Mouse (Mus musculus) lung, embryonic 16.5 days (tissue): ENCODE results near the gene Rag1. TPM values are rescaled to one million over a fixed set of nuclear protein-coding genes. Genes with fewer than 3 reads are reported as not detected.

Experiments used
- ATAC-seq: fragments of 200-750 bp; cut with Nextera tagmentation; 2 replicates; pipeline ENCODE4 v1.8.0; 2017; ENCODE audit warnings: low read depth, mild to moderate bottlenecking, moderate library complexity
- H3K27ac ChIP-seq: fragments of 300-500 bp; sonication (generic); 2 replicates; pipeline ENCODE4 v1.5.1; 2014; ENCODE audit warnings: mild to moderate bottlenecking, control low read depth, low read length
- H3K27me3 ChIP-seq: fragments of 300-500 bp; sonication (generic); 2 replicates; pipeline ENCODE4 v1.6.1; 2014; ENCODE audit warnings: low read depth, low read length, mixed read lengths; ENCODE audit not compliant: control insufficient read depth, insufficient read depth
- H3K36me3 ChIP-seq: fragments of 300-500 bp; sonication (generic); 2 replicates; pipeline ENCODE4 v1.6.1; 2014; ENCODE audit warnings: low read length; ENCODE audit not compliant: control insufficient read depth, insufficient read depth
- H3K4me1 ChIP-seq: fragments of 300-500 bp; sonication (generic); replicated peaks from 2 replicates; pipeline ENCODE4 v1.6.1; 2014; ENCODE audit warnings: low read length, mixed read lengths; ENCODE audit not compliant: control insufficient read depth, insufficient read depth
- H3K4me2 ChIP-seq: fragments of 300-500 bp; sonication (generic); 2 replicates; pipeline ENCODE4 v1.6.1; 2014; ENCODE audit warnings: low read depth, low read length, control low read depth
- H3K4me3 ChIP-seq: fragments of 300-500 bp; sonication (generic); 2 replicates; pipeline ENCODE4 v1.5.1; 2014; ENCODE audit warnings: mild to moderate bottlenecking, low read length, control low read depth
- H3K9ac ChIP-seq: fragments of 300-500 bp; sonication (generic); 2 replicates; pipeline ENCODE4 v1.6.1; 2014; ENCODE audit warnings: low read length, control low read depth
- H3K9me3 ChIP-seq: fragments of 300-500 bp; sonication (generic); 2 replicates; pipeline ENCODE4 v1.6.1; 2016; ENCODE audit warnings: low read length; ENCODE audit not compliant: control insufficient read depth
- WGBS: fragments of 180-500 bp; shearing (Covaris S2); extraction: QIAGEN DNeasy Blood & Tissue Kit; methylation state at CpG from one replicate; pipeline ENCODE4 v1.1.7; 2014; 5-methylcytosine and 5-hydroxymethylcytosine counted together
- polyA plus RNA-seq: library from polyadenylated mRNA; unstranded; fragments of >200 nt; fragmentation: Nextera tagmentation; extraction: Ambion mirVana; gene quantifications from 2 replicates; pipeline ENCODE4 v1.2.1, GENCODE M21; 2015

Gene Rag1
- polyA plus RNA-seq, 1 experiment from 2014 or later = 1.3 TPM

DNA sequence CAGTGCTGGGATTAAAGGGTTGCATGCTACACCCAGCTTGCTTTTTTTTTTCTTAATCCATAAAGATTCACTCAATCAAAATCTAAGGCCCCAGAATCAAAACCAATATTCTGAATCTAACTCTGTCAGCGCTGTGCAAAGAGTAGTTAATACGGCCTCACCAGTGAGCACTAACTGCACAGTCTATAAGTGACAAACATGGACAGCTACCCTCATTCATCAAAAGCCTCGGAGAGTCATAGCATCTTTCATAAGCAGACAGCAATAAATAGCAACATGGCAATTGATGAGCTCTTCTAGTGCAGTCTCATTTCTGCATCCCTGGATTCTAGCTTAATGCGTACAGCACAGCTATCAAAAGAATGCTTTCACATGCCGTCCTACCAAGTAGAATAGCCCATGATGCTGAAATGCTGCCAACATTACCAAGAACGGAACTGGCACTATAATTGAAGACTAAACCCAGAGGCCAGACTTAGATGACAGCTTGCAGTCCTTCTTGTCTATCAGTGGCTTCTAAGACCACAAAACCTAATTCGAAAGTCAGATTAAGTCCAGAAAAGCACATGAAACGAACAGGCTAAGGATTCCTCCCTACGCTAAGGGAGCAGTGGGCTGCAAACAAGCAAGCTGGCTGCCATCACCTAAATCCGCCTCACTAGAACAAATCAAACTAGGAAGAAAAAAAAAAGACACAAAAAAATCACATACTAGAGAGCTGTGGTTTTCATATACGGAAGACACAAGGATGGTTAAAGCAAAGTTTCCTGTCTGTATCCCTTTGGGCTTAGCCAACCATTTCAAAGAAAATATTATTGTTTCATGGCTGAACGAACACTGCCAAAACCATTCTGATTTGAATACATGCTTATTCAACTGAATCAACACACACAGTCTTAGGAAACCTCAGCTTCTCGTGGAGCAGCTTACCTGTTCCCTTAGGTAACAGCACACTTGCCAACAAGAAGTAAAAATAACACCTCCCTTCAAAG, 50.8 kb downstream of the Rag1 start:
- Histone ChIP-seq H3K4me1 (no peaks in the 10 kb centered on the region), H3K27ac (no peak overlapping the region), H3K4me2 (no peak overlapping the region), H3K27me3 (no peaks in the 10 kb centered on the region), H3K9me3 (no peaks in the 10 kb centered on the region), H3K9ac (no peak overlapping the region), H3K4me3 (no peak overlapping the region), H3K36me3 (no peaks in the 10 kb centered on the region; the same call in 1 of the 2 replicates)
- 79% methylated on average over 13 of the region's 13 CpGs for WGBS
- ATAC-seq = no peak

DNA sequence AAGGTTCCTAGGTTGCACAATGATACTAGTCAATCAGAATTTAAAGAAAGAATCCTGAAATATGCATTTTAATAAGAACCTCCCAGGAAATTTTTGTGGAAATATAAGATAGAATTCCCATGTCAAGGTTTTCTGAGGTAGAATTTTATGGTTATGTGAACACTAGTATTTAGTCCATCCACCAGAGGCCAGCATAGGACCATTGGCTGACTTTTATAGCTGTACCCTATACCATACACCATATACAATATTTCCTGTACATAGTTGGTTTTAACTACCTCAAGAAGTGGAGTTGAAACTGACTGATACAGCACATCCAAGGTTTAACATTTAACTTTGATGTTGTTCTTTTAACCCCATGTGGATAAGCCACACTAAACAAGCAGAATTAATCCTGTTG, 52.1 kb downstream of the Rag1 start:
- no peak overlapping the region for H3K27ac ChIP-seq
- no peaks in the 10 kb centered on the region for H3K36me3 ChIP-seq
- no peak overlapping the region for H3K4me3 ChIP-seq
- no peak overlapping the region for H3K4me2 ChIP-seq
- H3K4me1 ChIP-seq = no peaks in the 10 kb centered on the region
- no peak overlapping the region for H3K9ac ChIP-seq
- ATAC-seq = no peak
- no peaks in the 10 kb centered on the region for H3K27me3 ChIP-seq
- H3K9me3 ChIP-seq = no peaks in the 10 kb centered on the region

DNA sequence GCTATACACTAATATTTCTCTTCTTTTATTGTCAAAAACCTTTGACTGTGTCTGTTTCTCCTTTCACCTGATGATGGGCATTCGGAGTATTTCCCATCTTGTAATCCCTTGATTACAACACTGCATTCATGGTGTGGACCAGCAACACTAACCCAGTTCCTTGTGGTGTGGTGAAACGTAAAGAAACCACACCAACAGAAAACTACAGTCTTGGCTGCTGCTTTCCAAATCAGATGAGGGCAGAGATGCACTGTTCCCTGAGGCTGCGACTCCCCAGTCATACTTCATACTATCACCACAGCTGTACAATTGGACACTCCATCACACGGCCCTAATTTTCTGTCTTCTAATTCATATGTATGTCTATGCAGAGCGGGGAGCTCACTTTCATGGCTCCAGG, 54.6 kb downstream of the Rag1 start:
- no peak overlapping the region for H3K27ac ChIP-seq
- no peak for ATAC-seq
- H3K4me3 ChIP-seq = no peak overlapping the region
- no peak overlapping the region for H3K9ac ChIP-seq
- H3K36me3 ChIP-seq = no peaks in the 10 kb centered on the region
- 87% methylated on average over 5 of the region's 5 CpGs for WGBS
- no peaks in the 10 kb centered on the region for H3K4me1 ChIP-seq
- H3K4me2 ChIP-seq = no peak overlapping the region
- no peaks in the 10 kb centered on the region for H3K27me3 ChIP-seq
- H3K9me3 ChIP-seq = no peaks in the 10 kb centered on the region

DNA sequence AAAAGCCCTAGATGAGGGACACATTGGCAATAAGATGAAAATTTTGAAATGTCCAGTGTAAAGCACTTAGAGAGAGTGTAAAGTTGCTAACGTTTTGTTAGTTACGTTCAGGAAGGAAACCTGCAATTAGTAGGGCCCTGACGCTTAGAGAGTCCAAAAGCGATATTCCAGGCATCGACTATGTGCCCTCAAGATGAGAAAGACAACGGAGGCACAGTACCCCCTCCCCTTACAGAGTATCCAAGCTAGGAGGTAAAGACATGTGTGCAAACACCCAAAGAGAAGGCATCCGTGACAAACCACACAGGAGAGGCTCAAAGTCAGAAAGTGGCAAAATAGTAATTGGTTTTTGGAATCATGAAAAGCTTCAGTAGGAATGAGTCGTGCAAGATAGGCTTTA, 56.4 kb downstream of the Rag1 start:
- Histone ChIP-seq H3K36me3 (no peaks in the 10 kb centered on the region), H3K4me2 (no peak overlapping the region), H3K27me3 (no peaks in the 10 kb centered on the region), H3K9ac (no peak overlapping the region), H3K9me3 (no peaks in the 10 kb centered on the region), H3K27ac (no peak overlapping the region), H3K4me1 (no peaks in the 10 kb centered on the region), H3K4me3 (no peak overlapping the region)
- no peak for ATAC-seq
- WGBS = 80% methylated on average over 8 of the region's 8 CpGs

DNA sequence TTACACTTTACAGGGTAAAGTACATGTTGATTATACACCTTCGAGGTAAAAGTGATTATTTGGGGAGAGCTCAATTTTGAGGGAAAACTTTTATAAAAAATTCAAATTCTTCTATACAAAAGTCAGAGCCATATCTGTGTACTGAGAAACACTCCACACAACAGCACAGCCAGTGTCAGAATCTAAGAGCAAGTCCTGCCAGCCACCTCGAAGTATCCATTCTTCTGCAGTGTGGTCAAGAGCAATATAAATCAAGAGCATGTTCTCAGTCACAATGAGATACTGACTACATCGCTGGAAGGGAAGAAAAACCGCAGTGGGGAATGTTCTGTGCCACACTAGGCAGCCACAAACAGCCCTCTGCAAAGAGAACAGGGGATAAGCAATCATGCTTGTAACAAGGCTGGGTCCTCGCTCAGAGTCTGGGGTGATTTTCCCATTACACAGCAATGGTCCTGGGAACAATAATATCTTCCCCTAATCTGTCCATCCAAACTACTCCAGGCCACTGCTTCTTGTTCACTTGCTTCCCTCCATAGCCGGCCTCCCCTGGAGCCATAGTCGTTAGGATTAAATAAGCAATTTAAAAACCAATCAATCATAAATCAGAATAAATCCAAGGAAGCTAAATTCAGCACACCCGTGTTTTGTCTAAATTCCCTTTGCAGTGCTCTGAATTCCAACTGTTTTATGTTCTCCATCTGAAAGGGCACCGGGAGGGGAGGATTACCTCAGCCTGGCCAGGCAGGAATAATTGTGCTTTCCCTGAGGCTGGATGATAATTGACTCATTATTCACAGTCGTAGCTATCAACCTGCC, 57.1 kb downstream of the Rag1 start:
- Histone ChIP-seq H3K9me3 (no peaks in the 10 kb centered on the region), H3K4me1 (no peaks in the 10 kb centered on the region), H3K9ac (no peak overlapping the region), H3K27me3 (no peaks in the 10 kb centered on the region), H3K36me3 (no peaks in the 10 kb centered on the region), H3K4me2 (no peak overlapping the region), H3K27ac (no peak overlapping the region), H3K4me3 (no peak overlapping the region)
- ATAC-seq = no peak
- 49% methylated on average over 10 of the region's 10 CpGs for WGBS

DNA sequence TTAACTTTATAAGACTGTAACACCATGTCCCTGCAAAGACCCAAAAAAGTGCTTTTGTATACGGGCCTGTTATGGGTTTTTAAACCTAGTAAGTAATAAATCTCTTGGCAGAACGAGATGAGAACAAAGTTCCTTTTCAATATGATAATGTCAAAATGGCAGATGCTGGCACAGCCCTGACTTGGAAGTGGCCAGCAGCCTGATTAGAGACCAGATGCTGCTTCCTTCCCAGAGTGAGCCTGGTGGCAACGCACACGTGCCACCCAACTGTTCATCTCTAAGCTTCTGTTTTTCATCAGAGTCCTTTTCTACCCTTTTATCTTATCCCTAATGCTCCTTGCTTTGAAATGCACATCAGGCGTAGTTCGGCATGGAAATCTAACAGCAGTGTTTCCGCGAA, 57.9 kb downstream of the Rag1 start:
- Histone ChIP-seq H3K36me3 (no peaks in the 10 kb centered on the region), H3K9me3 (no peaks in the 10 kb centered on the region), H3K27me3 (no peaks in the 10 kb centered on the region), H3K9ac (no peak overlapping the region), H3K4me3 (no peak overlapping the region), H3K4me2 (no peak overlapping the region), H3K4me1 (no peaks in the 10 kb centered on the region), H3K27ac (no peak overlapping the region)
- WGBS = 78% methylated on average over 8 of the region's 8 CpGs
- no peak for ATAC-seq

Other genes with a start within 250 kb of the Rag1 start
- 0.90 and 1.8 TPM in 2 replicates for gene Rag2, start 24.8 kb downstream of the Rag1 start, polyA plus RNA-seq
- 58.4 and 58.6 TPM in 2 replicates for gene B230118H07Rik, start within 50 bp of the Rag1 start, polyA plus RNA-seq
- 9.5 and 10.5 TPM in 2 replicates for gene Traf6, start 28.9 kb upstream of the Rag1 start, polyA plus RNA-seq
- 38.0 and 43.7 TPM in 2 replicates for gene Prr5l, start 233.5 kb upstream of the Rag1 start, polyA plus RNA-seq
- gene Commd9, start 236.7 kb upstream of the Rag1 start, polyA plus RNA-seq = 60.4 and 62.0 TPM in 2 replicates